Mouse (Mus musculus): ENCODE data around the gene Stmnd1. TPM values are rescaled to one million over a fixed set of nuclear protein-coding genes. Genes with fewer than 3 reads are reported as not detected.
"Not testable (repeated sequence)": the region's sequence is repeated elsewhere in the genome, so short reads cannot be mapped to it uniquely, and the experiment has no call there.

The Stmnd1 gene
- polyA plus RNA-seq (2014; fragmentation: Nextera tagmentation; extraction: Ambion mirVana), result not detected in 2 replicates

- Histone ChIP-seq H3K4me3 (ENCODE audit: low read depth, low read length) (peak within 1 kb of the TSS; percentile 16; the same call in 1 of the 2 replicates), H3K4me1 (replicated peaks; ENCODE audit: control insufficient read depth, insufficient read depth, low read length) (peaks cover 11% of the 10 kb centered on the region), H3K9ac (ENCODE audit: low read length) (no peak within 1 kb of the TSS), H3K27ac (ENCODE audit: low read depth) (peak within 1 kb of the TSS; percentile 38), H3K27me3 (replicated peaks; ENCODE audit: control insufficient read depth, insufficient read depth, low read length) (no peaks in the 10 kb centered on the region), H3K4me2 (ENCODE audit: low read length) (peak within 1 kb of the TSS; percentile 52), H3K36me3 (ENCODE audit: control insufficient read depth, insufficient read depth, low read length) (no peaks in the 10 kb centered on the region), H3K9me3 (ENCODE audit: control insufficient read depth, low read length) (no peaks in the 10 kb centered on the region)
- no peak for ATAC-seq (replicated peaks; ENCODE audit: low FRiP score, low TSS enrichment, low read depth)
- DNase-seq (ENCODE audit: low spot score), result no peak
- 8% methylated on average over 8 of the region's 8 CpGs for WGBS
These were observed at the start of gene Stmnd1 for GRCm38 (mm10) chr13:46273453-46274110. Stmnd1 (plus strand) TSS chr13:46273721.

DNA sequence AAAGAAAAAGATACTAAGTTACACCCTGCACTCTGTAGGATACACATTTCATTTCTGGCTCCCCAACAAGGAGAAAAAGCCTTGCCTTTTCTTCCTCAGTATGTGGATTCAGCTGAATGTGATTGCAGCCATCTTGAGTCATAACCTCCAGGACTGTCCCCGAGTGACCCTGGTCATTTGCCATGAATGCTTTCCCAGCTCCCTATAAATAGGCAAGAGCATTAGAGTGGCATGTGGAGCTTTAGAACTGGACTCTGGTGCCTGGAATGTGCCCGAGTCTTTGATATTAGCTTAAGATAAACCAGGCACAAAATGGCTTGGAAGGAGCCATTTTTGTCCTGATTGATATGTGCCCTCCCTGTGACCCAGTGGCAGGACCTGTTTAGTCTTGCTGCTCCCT, 46.6 kb upstream of the Stmnd1 start:
- Histone ChIP-seq H3K9ac (ENCODE audit: low read length) (no peak overlapping the region), H3K27ac (ENCODE audit: low read depth) (no peak overlapping the region), H3K4me3 (ENCODE audit: low read depth, low read length) (no peak overlapping the region), H3K27me3 (replicated peaks; ENCODE audit: control insufficient read depth, insufficient read depth, low read length) (no peaks in the 10 kb centered on the region), H3K36me3 (ENCODE audit: control insufficient read depth, insufficient read depth, low read length) (no peaks in the 10 kb centered on the region), H3K4me2 (ENCODE audit: low read length) (no peak overlapping the region), H3K9me3 (ENCODE audit: control insufficient read depth, low read length) (no peaks in the 10 kb centered on the region), H3K4me1 (replicated peaks; ENCODE audit: control insufficient read depth, insufficient read depth, low read length) (no peaks in the 10 kb centered on the region)
- ATAC-seq (replicated peaks; ENCODE audit: low FRiP score, low TSS enrichment, low read depth) (no peak), DNase-seq (ENCODE audit: low spot score) (peak; percentile 28)
- WGBS, result 37% methylated on average over 2 of the region's 2 CpGs

- no peaks in the 10 kb centered on the region for H3K27me3 ChIP-seq (replicated peaks; ENCODE audit: control insufficient read depth, insufficient read depth, low read length)
- no peaks in the 10 kb centered on the region for H3K9me3 ChIP-seq (ENCODE audit: control insufficient read depth, low read length)
- H3K4me1 ChIP-seq (replicated peaks; ENCODE audit: control insufficient read depth, insufficient read depth, low read length), result no peaks in the 10 kb centered on the region
- ATAC-seq (replicated peaks; ENCODE audit: low FRiP score, low TSS enrichment, low read depth), result no peak
- no peaks in the 10 kb centered on the region for H3K36me3 ChIP-seq (ENCODE audit: control insufficient read depth, insufficient read depth, low read length)
- 69% methylated on average over 4 of the region's 4 CpGs for WGBS
- no peak overlapping the region for H3K4me3 ChIP-seq (ENCODE audit: low read depth, low read length)
- no peak for DNase-seq (ENCODE audit: low spot score)
- no peak overlapping the region for H3K4me2 ChIP-seq (ENCODE audit: low read length)
- H3K27ac ChIP-seq (ENCODE audit: low read depth), result no peak overlapping the region
- H3K9ac ChIP-seq (ENCODE audit: low read length), result no peak overlapping the region
These were observed 46.0 kb upstream of the Stmnd1 start for GRCm38 (mm10) chr13:46227486-46227885.

DNA sequence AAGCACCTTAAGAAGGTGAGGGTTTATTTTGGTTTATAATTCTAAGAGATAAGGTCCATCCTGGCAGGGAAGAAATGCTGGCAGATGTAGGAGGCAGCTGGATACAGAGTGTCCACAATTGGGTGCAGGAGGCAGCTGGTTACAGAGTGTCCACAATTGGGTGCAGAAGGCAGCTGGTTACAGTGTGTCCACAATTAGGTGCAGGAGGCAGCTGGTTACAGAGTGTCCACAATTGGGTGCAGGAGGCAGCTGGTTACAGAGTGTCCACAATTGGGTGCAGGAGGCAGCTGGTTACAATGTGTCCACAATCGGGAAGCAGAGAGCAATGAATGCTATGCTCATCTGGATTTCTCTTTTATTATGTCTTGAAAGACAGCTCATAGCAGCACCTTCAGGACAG, 44.8 kb upstream of the Stmnd1 start:
- H3K4me1 ChIP-seq (replicated peaks; ENCODE audit: control insufficient read depth, insufficient read depth, low read length); H3K36me3 ChIP-seq (ENCODE audit: control insufficient read depth, insufficient read depth, low read length); H3K27me3 ChIP-seq (replicated peaks; ENCODE audit: control insufficient read depth, insufficient read depth, low read length); DNase-seq (ENCODE audit: low spot score); ATAC-seq (replicated peaks; ENCODE audit: low FRiP score, low TSS enrichment, low read depth); H3K4me3 ChIP-seq (ENCODE audit: low read depth, low read length); H3K4me2 ChIP-seq (ENCODE audit: low read length); H3K27ac ChIP-seq (ENCODE audit: low read depth); H3K9ac ChIP-seq (ENCODE audit: low read length); H3K9me3 ChIP-seq (ENCODE audit: control insufficient read depth, low read length): not testable (repeated sequence)
- WGBS, result 100% methylated on average over 1 of the region's 1 CpGs

DNA sequence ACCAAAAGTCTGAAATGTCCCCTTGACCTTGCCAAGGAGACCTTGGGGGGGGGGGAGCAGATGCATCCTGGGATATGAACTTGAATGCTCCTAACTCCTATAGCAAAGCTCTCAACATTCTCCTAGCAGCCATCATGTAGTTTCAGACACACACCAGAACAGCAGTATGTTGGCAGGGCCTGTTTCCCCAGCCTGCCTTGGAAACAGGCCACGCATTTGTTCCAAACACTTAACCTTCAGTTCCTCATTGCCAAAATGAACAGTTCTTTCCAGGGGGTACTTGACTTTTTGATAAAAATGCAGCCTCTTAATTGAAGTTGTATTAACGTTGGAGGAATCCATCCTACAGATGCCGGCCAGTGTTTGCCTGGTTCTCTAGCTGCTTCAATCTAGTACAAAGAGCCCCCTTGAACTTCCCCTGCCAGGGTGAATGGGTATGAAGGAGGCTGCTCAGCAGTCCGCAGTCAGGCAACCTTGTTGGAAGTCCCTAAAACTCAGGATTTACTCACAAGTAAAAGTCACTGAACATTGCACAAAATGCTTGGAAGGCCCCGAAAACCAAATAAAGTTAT, 41.9 kb upstream of the Stmnd1 start:
- Histone ChIP-seq H3K4me1 (replicated peaks; ENCODE audit: control insufficient read depth, insufficient read depth, low read length) (no peaks in the 10 kb centered on the region), H3K36me3 (ENCODE audit: control insufficient read depth, insufficient read depth, low read length) (no peaks in the 10 kb centered on the region), H3K27me3 (replicated peaks; ENCODE audit: control insufficient read depth, insufficient read depth, low read length) (no peaks in the 10 kb centered on the region), H3K9me3 (ENCODE audit: control insufficient read depth, low read length) (no peaks in the 10 kb centered on the region), H3K4me2 (ENCODE audit: low read length) (no peak overlapping the region), H3K9ac (ENCODE audit: low read length) (no peak overlapping the region), H3K27ac (ENCODE audit: low read depth) (no peak overlapping the region), H3K4me3 (ENCODE audit: low read depth, low read length) (no peak overlapping the region)
- 75% methylated on average over 5 of the region's 5 CpGs for WGBS
- DNase-seq (ENCODE audit: low spot score) (no peak), ATAC-seq (replicated peaks; ENCODE audit: low FRiP score, low TSS enrichment, low read depth) (no peak)

DNA sequence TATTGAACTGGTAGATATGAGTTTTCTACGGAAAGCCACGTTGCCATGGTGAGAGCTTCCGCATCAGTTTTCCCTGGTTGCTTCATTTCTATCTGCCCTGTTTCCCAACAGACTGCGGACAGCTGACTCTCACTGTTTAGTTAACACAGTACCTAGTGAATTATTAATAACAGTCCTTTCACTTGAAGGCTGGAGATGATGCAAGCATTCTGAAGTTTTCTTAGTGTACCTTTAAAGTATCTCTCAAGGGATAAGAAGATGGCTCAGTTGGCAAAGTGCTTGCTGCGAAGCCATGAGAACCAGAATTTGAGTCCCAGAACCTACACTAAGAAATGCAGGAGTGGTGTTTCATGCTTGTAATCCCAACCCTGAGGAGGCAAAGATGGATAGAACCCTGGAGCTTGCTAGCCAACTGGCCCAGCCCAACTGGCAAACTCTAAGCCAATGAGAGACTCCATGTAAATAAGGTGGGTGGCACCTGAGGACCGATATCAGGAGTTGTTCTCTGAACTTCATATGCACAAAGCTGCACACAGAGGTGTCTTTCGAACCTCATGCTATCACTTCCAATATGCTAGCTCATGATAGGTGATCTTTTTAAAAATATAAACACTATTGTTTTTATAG, 35.7 kb upstream of the Stmnd1 start:
- no peak overlapping the region for H3K4me3 ChIP-seq (ENCODE audit: low read depth, low read length)
- H3K4me2 ChIP-seq (ENCODE audit: low read length), result no peak overlapping the region
- H3K9ac ChIP-seq (ENCODE audit: low read length), result no peak overlapping the region
- no peaks in the 10 kb centered on the region for H3K36me3 ChIP-seq (ENCODE audit: control insufficient read depth, insufficient read depth, low read length)
- 58% methylated on average over 7 of the region's 7 CpGs for WGBS
- no peak overlapping the region for H3K27ac ChIP-seq (ENCODE audit: low read depth)
- no peaks in the 10 kb centered on the region for H3K4me1 ChIP-seq (replicated peaks; ENCODE audit: control insufficient read depth, insufficient read depth, low read length)
- H3K27me3 ChIP-seq (replicated peaks; ENCODE audit: control insufficient read depth, insufficient read depth, low read length), result no peaks in the 10 kb centered on the region
- DNase-seq (ENCODE audit: low spot score) (no peak), ATAC-seq (replicated peaks; ENCODE audit: low FRiP score, low TSS enrichment, low read depth) (no peak)
- H3K9me3 ChIP-seq (ENCODE audit: control insufficient read depth, low read length), result no peaks in the 10 kb centered on the region

DNA sequence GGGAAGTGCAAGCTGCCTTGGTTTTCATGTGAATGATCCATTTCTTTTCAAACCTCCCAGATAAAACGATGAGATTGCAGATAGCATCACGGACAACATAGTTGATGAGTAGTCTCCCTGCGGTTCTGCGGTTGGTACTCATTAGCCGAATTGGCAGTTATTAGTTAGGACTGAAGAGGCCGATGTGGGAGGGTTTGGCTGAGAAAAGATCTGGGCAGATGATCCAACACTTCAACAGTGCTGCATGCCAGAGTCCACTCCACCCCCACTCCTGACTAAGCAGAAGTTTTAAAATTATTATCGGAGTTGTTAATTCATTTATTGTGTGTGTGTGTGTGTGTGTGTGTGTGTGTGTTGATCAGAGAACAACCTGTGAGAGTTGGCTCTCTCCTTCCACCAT, 34.7 kb upstream of the Stmnd1 start:
- 86% methylated on average over 7 of the region's 7 CpGs for WGBS
- Histone ChIP-seq H3K4me2 (ENCODE audit: low read length) (no peak overlapping the region), H3K27me3 (replicated peaks; ENCODE audit: control insufficient read depth, insufficient read depth, low read length) (no peaks in the 10 kb centered on the region), H3K4me1 (replicated peaks; ENCODE audit: control insufficient read depth, insufficient read depth, low read length) (no peaks in the 10 kb centered on the region), H3K36me3 (ENCODE audit: control insufficient read depth, insufficient read depth, low read length) (no peaks in the 10 kb centered on the region), H3K9me3 (ENCODE audit: control insufficient read depth, low read length) (no peaks in the 10 kb centered on the region), H3K9ac (ENCODE audit: low read length) (no peak overlapping the region), H3K27ac (ENCODE audit: low read depth) (no peak overlapping the region), H3K4me3 (ENCODE audit: low read depth, low read length) (no peak overlapping the region)
- DNase-seq (ENCODE audit: low spot score), result no peak
- no peak for ATAC-seq (replicated peaks; ENCODE audit: low FRiP score, low TSS enrichment, low read depth)

DNA sequence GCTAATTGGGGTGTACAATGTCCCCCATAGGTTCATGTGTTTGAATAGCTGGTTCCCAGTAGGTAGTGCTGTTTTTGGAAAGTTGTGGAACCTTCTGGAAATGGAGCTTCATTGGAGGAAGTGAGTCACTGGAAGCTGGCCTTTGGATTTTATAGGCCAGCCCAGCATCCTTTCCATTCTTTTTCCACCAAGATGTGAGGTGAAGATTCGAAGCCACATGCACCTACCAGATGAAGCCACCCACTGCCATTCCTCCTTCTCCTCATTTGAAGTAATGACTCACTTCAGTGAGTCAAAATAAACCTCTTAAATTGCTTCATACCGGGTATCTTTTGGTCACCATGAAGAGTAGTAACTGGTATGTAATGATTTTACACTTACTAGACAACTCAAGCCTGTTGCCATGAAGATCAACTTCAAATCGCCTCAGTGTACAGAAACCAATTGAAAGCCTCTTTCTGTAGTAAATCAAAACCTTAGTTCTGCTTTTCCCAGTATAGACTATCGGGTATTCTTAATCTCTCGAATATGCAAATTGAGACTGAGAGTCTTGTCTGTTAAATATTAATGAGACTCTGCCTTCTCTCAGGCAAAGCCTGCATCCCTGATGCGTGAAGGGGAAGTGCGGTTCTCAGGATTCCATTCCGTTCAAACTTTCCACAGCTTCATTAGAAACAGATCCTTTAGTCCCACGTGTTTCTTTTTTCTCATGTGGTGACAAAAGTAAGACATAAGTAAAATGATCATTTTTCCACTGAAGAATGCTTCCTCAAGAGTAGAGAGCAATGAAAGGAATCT, 31.9 kb upstream of the Stmnd1 start:
- WGBS, result 83% methylated on average over 9 of the region's 9 CpGs
- Histone ChIP-seq H3K27me3 (replicated peaks; ENCODE audit: control insufficient read depth, insufficient read depth, low read length) (no peaks in the 10 kb centered on the region), H3K4me2 (ENCODE audit: low read length) (no peak overlapping the region), H3K36me3 (ENCODE audit: control insufficient read depth, insufficient read depth, low read length) (no peaks in the 10 kb centered on the region), H3K9me3 (ENCODE audit: control insufficient read depth, low read length) (no peaks in the 10 kb centered on the region), H3K4me3 (ENCODE audit: low read depth, low read length) (no peak overlapping the region), H3K9ac (ENCODE audit: low read length) (no peak overlapping the region), H3K4me1 (replicated peaks; ENCODE audit: control insufficient read depth, insufficient read depth, low read length) (no peaks in the 10 kb centered on the region), H3K27ac (ENCODE audit: low read depth) (no peak overlapping the region)
- ATAC-seq (replicated peaks; ENCODE audit: low FRiP score, low TSS enrichment, low read depth), result no peak
- DNase-seq (ENCODE audit: low spot score), result no peak
